Mouse (Mus musculus) cortical plate, adult 2 months (tissue): ENCODE measurements around the gene Fam199x.

Experiments
- CTCF ChIP-seq: fragments of 200-500 bp; IDR thresholded peaks from 2 replicates; pipeline ENCODE4 v1.5.1; 2011; ENCODE audit warnings: mild to moderate bottlenecking, control low read depth, low read length; ENCODE audit not compliant: insufficient read depth; ENCODE audit errors: extremely low read depth
- POLR2A ChIP-seq: fragments of 200-500 bp; IDR thresholded peaks from 2 replicates; pipeline ENCODE4 v1.6.1; 2011; ENCODE audit warnings: mild to moderate bottlenecking, low read length, control low read depth; ENCODE audit not compliant: insufficient read depth; ENCODE audit errors: extremely low read depth

DNA sequence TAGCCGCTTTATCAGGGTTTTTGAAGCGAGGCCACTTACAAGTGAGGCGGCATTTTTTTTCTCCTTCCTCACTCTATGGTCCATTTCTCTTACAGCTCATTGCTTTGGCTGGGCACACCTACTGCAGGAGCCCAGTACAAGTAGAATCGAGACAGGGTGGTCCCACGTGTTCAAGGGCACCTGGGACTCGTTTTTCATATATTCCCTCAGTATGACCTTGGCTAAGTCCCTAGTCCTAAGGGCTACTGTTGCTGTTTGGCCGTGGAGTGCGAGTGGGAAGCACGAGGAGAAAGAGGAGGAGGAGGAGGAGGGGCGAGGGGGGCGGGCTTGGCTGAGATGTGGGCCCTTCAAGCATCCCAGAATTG, 352 bp upstream of the Fam199x start:
- TF ChIP-seq POLR2A (no peak), CTCF (no peak)
